Mouse (Mus musculus) hindbrain, embryonic 11.5 days (tissue): Measurements from ENCODE around the gene Hbb-bh1. TPM values are rescaled to one million over a fixed set of nuclear protein-coding genes. Genes with fewer than 3 reads are reported as not detected.
A peak's percentile ranks its signal among the peaks of the same experiment; 100 is the strongest.
"Not testable (repeated sequence)": the region's sequence is repeated elsewhere in the genome, so short reads cannot be mapped to it uniquely, and the experiment has no call there.

Experiments
- ATAC-seq: fragments of 200-750 bp; cut with Nextera tagmentation; 2 replicates; pipeline ENCODE4 v1.8.0; 2017; ENCODE audit warnings: mild to moderate bottlenecking, moderate TSS enrichment, moderate library complexity; ENCODE audit not compliant: low FRiP score
- DNase-seq: peaks from one replicate; pipeline ENCODE4 v3.0.0-alpha.2; 2015; ENCODE audit warnings: low spot score
- H3K27ac ChIP-seq: fragments of 300-500 bp; sonication (generic); 2 replicates; pipeline ENCODE4 v1.5.1; 2014; ENCODE audit warnings: mild to moderate bottlenecking, low read depth, low read length
- H3K27me3 ChIP-seq: fragments of 300-500 bp; sonication (generic); 2 replicates; pipeline ENCODE4 v1.6.1; 2014; ENCODE audit warnings: mild to moderate bottlenecking, low read length, moderate library complexity, mixed read lengths; ENCODE audit not compliant: control insufficient read depth, insufficient read depth
- H3K36me3 ChIP-seq: fragments of 300-500 bp; sonication (generic); 2 replicates; pipeline ENCODE4 v1.6.1; 2014; ENCODE audit warnings: mild to moderate bottlenecking, low read length, moderate library complexity, mixed read lengths; ENCODE audit not compliant: control insufficient read depth, insufficient read depth
- H3K4me1 ChIP-seq: fragments of 300-500 bp; sonication (generic); replicated peaks from 2 replicates; pipeline ENCODE4 v1.6.1; 2014; ENCODE audit warnings: low read length, mixed read lengths; ENCODE audit not compliant: control insufficient read depth, insufficient read depth
- H3K4me2 ChIP-seq: fragments of 300-500 bp; sonication (generic); replicated peaks from 2 replicates; pipeline ENCODE4 v1.6.1; 2014; ENCODE audit warnings: mild to moderate bottlenecking, low read depth, low read length
- H3K4me3 ChIP-seq: fragments of 300-500 bp; sonication (generic); 2 replicates; pipeline ENCODE4 v1.5.1; 2014; ENCODE audit warnings: low read depth, low read length
- H3K9ac ChIP-seq: fragments of 300-500 bp; sonication (generic); 2 replicates; pipeline ENCODE4 v1.6.1; 2014; ENCODE audit warnings: low read depth, low read length
- H3K9me3 ChIP-seq: fragments of 300-500 bp; sonication (generic); 2 replicates; pipeline ENCODE4 v1.6.1; 2016; ENCODE audit warnings: low read length; ENCODE audit not compliant: control insufficient read depth
- WGBS: fragments of 180-500 bp; shearing (Covaris S2); extraction: QIAGEN DNeasy Blood & Tissue Kit; methylation state at CpG from one replicate; pipeline ENCODE4 v1.1.7; 2014; 5-methylcytosine and 5-hydroxymethylcytosine counted together
- polyA plus RNA-seq: library from polyadenylated mRNA; unstranded; fragments of >200 nt; fragmentation: Nextera tagmentation; extraction: Ambion mirVana; gene quantifications from 2 replicates; pipeline ENCODE4 v1.2.1, GENCODE M21; 2014

The Hbb-bh1 gene
- polyA plus RNA-seq, 1 experiment from 2014 or later = 2,447 TPM

DNA sequence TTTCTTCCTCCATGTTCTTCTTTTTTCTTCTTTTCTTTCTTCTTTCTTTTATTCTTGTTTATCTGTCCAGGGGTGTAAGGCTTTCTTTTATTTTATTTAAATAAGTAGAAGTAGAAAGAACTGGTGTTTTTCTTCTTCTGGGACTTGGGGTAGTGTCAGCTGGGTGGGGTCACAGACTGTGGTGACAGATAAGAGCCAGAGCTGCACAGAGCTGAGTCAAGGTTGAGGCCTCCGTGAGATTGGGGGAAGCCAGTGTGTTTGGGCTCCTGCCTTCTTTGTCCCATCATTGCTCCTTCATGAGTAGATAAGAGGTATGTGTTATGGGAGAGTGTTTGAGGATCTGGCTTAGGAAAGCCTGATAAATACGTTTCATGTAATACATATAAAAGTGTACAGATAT, 16.1 kb upstream of the Hbb-bh1 start:
- WGBS = 67% methylated on average over 2 of the region's 2 CpGs
- H3K4me2 ChIP-seq = no peak overlapping the region
- H3K9me3 ChIP-seq = no peaks in the 10 kb centered on the region
- H3K4me3 ChIP-seq = no peak overlapping the region
- H3K36me3 ChIP-seq = no peaks in the 10 kb centered on the region
- DNase-seq = no peak
- ATAC-seq = peak; percentile 45; the same call in 1 of the 2 replicates
- H3K9ac ChIP-seq = no peak overlapping the region
- H3K4me1 ChIP-seq = no peaks in the 10 kb centered on the region
- no peak overlapping the region for H3K27ac ChIP-seq
- H3K27me3 ChIP-seq = no peaks in the 10 kb centered on the region

DNA sequence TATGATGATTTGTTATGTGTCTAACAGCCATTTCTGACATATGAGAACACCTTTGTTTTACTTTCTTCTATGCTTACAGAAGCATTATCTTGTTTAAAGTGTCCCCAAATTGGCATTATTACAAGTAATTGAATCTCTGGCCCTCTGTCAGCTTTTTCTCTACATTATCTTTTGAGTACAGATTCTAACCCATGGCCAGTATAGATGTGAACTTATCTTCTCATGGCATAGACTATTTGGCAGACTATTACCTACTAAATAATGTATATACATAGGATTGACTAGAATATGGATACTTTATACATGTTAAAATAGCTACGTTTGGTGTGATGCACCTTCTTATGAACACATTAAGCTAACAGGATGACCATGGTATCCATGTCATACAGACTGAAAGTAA, 11.7 kb upstream of the Hbb-bh1 start:
- 75% methylated on average over 1 of the region's 1 CpGs for WGBS

GRCm38 (mm10) chr7:103853090-103853489, 10.1 kb upstream of the Hbb-bh1 start, which contains the start of gene Hbb-y:
Gene Hbb-y (minus strand): TSS chr7:103853216.
- Histone ChIP-seq H3K9ac (no peak within 1 kb of the TSS), H3K4me1 (no peaks in the 10 kb centered on the region), H3K4me2 (no peak within 1 kb of the TSS), H3K36me3 (no peaks in the 10 kb centered on the region), H3K27me3 (no peaks in the 10 kb centered on the region), H3K27ac (no peak within 1 kb of the TSS), H3K9me3 (no peaks in the 10 kb centered on the region), H3K4me3 (no peak within 1 kb of the TSS)
- DNase-seq (no peak), ATAC-seq (no peak)
- WGBS = 75% methylated on average over 2 of the region's 2 CpGs

More for the DNA sequence above, 11.7 kb upstream of the Hbb-bh1 start:
- H3K9me3 ChIP-seq = no peaks in the 10 kb centered on the region
- no peak overlapping the region for H3K9ac ChIP-seq
- H3K4me3 ChIP-seq = no peak overlapping the region
- no peak overlapping the region for H3K27ac ChIP-seq
- DNase-seq (no peak), ATAC-seq (no peak)
- H3K4me2 ChIP-seq = no peak overlapping the region
- no peaks in the 10 kb centered on the region for H3K36me3 ChIP-seq
- no peaks in the 10 kb centered on the region for H3K4me1 ChIP-seq
- H3K27me3 ChIP-seq = no peaks in the 10 kb centered on the region

DNA sequence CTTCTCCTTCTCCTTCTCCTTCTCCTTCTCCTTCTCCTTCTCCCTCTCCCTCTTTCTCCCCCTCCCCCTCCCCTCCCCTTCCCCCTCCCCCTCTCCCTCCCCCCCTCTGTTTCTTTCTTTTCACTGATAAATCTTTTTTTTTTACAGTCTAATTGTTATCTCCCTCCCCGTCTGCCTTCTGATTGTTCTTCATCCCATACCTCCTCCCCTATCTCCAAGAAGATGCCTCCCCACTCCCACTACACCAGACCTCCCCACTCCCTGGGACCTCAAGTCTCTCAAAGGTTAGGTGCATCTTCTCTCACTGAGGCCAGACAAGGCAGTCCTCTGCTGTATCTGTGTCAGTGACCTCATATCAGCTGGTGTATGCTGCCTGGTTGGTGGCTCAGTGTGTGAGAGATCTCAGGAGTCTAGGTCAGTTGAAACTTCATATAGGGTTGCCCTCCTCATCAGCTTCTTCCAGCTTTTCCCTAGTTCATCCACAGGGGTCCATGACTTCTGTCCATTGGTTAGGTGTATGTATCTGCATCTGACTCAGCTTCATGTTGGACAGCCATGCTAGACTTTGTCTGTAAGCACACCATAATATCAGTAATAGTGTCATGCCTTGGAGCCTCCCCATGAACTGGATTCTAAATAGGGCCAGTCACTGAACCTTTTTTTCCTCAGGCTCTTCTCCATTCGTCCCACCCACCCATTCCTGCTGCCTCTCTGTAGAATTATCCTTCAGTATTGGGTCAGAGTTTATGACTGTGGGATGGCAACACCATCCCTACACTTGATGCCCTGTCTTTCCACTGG, 1.8 kb upstream of the Hbb-bh1 start:
- Histone ChIP-seq H3K9me3 (no peaks in the 10 kb centered on the region), H3K4me2 (no peak overlapping the region), H3K27me3 (no peaks in the 10 kb centered on the region), H3K9ac (no peak overlapping the region), H3K4me1 (no peaks in the 10 kb centered on the region), H3K27ac (no peak overlapping the region), H3K36me3 (no peaks in the 10 kb centered on the region), H3K4me3 (no peak overlapping the region)
- DNase-seq (no peak), ATAC-seq (no peak)
- WGBS = 73% methylated on average over 2 of the region's 2 CpGs

- Histone ChIP-seq H3K27ac (no peak within 1 kb of the TSS), H3K4me2 (no peak within 1 kb of the TSS), H3K4me3 (no peak within 1 kb of the TSS), H3K27me3 (no peaks in the 10 kb centered on the region), H3K9ac (no peak within 1 kb of the TSS), H3K4me1 (no peaks in the 10 kb centered on the region), H3K9me3 (no peaks in the 10 kb centered on the region), H3K36me3 (no peaks in the 10 kb centered on the region)
- no peak for DNase-seq
- ATAC-seq = no peak
- 81% methylated on average over 3 of the region's 3 CpGs for WGBS
Measured at GRCm38 (mm10) chr7:103840268-103840667, 2.7 kb downstream of the Hbb-bh1 start, which contains the start of gene Hbb-bh2. Gene Hbb-bh2 (minus strand): TSS chr7:103840520.

DNA sequence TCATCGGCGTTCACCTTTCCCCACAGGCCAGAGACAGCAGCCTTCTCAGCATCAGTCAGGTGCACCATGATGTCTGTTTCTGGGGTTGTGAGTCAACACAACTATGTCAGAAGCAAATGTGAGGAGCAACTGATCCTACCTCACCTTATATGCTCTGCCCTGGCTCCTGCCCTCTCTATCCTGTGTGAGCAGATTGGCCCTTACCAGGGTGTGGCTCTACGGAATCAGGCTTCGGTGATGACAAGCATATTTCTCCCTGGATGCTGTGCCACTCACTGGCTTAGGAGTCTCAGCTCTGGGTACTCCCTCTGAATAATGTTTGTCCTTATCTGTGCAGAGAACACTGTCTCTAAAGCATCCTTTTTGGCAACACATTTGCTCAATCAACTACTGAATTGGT, 15.2 kb downstream of the Hbb-bh1 start, which contains the start of gene Hbb-bs:
Gene Hbb-bs, minus strand, starts transcription at position 289 of the 400 bp plus-strand sequence.
- Histone ChIP-seq H3K4me1 (no peaks in the 10 kb centered on the region), H3K4me2 (no peak within 1 kb of the TSS), H3K36me3 (no peaks in the 10 kb centered on the region), H3K9ac (no peak within 1 kb of the TSS), H3K27me3 (no peaks in the 10 kb centered on the region), H3K4me3 (no peak within 1 kb of the TSS), H3K27ac (no peak within 1 kb of the TSS), H3K9me3 (no peaks in the 10 kb centered on the region)
- ATAC-seq (no peak), DNase-seq (no peak)
- 98% methylated on average over 4 of the region's 4 CpGs for whole genome bisulfite sequencing

GRCm38 (mm10) chr7:103827139-103827538, 15.8 kb downstream of the Hbb-bh1 start:
- H3K9me3 ChIP-seq, H3K9ac ChIP-seq: not testable (repeated sequence)
- no CpG with 5 or more reads among the region's 2 CpGs for whole genome bisulfite sequencing

GRCm38 (mm10) chr7:103826255-103826887, 16.6 kb downstream of the Hbb-bh1 start:
- H3K27ac ChIP-seq = no peak overlapping the region
- ATAC-seq (no peak), DNase-seq (no peak)
- 68% methylated on average over 3 of the region's 3 CpGs for WGBS
- H3K4me2 ChIP-seq = no peak overlapping the region
- H3K9ac ChIP-seq = no peak overlapping the region
- H3K27me3 ChIP-seq = no peaks in the 10 kb centered on the region
- H3K4me3 ChIP-seq = no peak overlapping the region
- no peaks in the 10 kb centered on the region for H3K9me3 ChIP-seq
- H3K36me3 ChIP-seq = no peaks in the 10 kb centered on the region
- no peaks in the 10 kb centered on the region for H3K4me1 ChIP-seq

More at GRCm38 (mm10) chr7:103827139-103827538, 15.8 kb downstream of the Hbb-bh1 start:
- ATAC-seq, H3K4me1 ChIP-seq, H3K36me3 ChIP-seq, H3K4me2 ChIP-seq, H3K27me3 ChIP-seq, H3K4me3 ChIP-seq, DNase-seq, H3K27ac ChIP-seq: not testable (repeated sequence)
